Mouse (Mus musculus) erythroblast, embryonic 14.5 days (primary cell): ENCODE measurements around the gene Smarcal1.

Experiments
- GATA1 ChIP-seq: IDR thresholded peaks from 2 replicates; pipeline ENCODE4 v1.6.1; 2012; ENCODE audit warnings: low read length, inconsistent platforms, mixed read lengths
- TAL1 ChIP-seq: IDR thresholded peaks from 3 replicates; pipeline ENCODE4 v1.6.1; 2012; ENCODE audit warnings: low read length, inconsistent platforms, mixed read lengths

GRCm38 (mm10) chr1:72601233-72601632 lies 18.2 kb downstream of the Smarcal1 start:
- TF ChIP-seq GATA1 (no peak), TAL1 (no peak)
